Mouse (Mus musculus) embryonic facial prominence, embryonic 12.5 days (tissue): Measurements from ENCODE around the gene Rpl36-ps4. TPM values are rescaled to one million over a fixed set of nuclear protein-coding genes. Genes with fewer than 3 reads are reported as not detected.
"Not testable (repeated sequence)": the region's sequence is repeated elsewhere in the genome, so short reads cannot be mapped to it uniquely, and the experiment has no call there.

Experiments
- ATAC-seq: fragments of 200-750 bp; cut with Nextera tagmentation; 2 replicates; pipeline ENCODE4 v1.8.0; 2017; ENCODE audit not compliant: insufficient number of reproducible peaks, insufficient read depth, low FRiP score, low TSS enrichment
- H3K27ac ChIP-seq: fragments of 300-500 bp; sonication (generic); 2 replicates; pipeline ENCODE4 v1.5.1; 2016; ENCODE audit warnings: mild to moderate bottlenecking
- H3K27me3 ChIP-seq: fragments of 300-500 bp; sonication (generic); 2 replicates; pipeline ENCODE4 v1.6.1; 2016; ENCODE audit warnings: mild to moderate bottlenecking, moderate library complexity
- H3K36me3 ChIP-seq: fragments of 300-500 bp; sonication (generic); 2 replicates; pipeline ENCODE4 v1.6.1; 2016; ENCODE audit warnings: mild to moderate bottlenecking
- H3K4me1 ChIP-seq: fragments of 300-500 bp; sonication (generic); 2 replicates; pipeline ENCODE4 v1.6.1; 2016
- H3K4me2 ChIP-seq: fragments of 300-500 bp; sonication (generic); replicated peaks from 2 replicates; pipeline ENCODE4 v1.6.1; 2016; ENCODE audit warnings: mild to moderate bottlenecking, moderate library complexity
- H3K4me3 ChIP-seq: fragments of 300-500 bp; sonication (generic); 2 replicates; pipeline ENCODE4 v1.5.1; 2016; ENCODE audit warnings: mild to moderate bottlenecking
- H3K9ac ChIP-seq: fragments of 300-500 bp; sonication (generic); 2 replicates; pipeline ENCODE4 v1.6.1; 2016; ENCODE audit warnings: mild to moderate bottlenecking, moderate library complexity
- H3K9me3 ChIP-seq: fragments of 300-500 bp; sonication (generic); 2 replicates; pipeline ENCODE4 v1.6.1; 2016; ENCODE audit warnings: mild to moderate bottlenecking, moderate library complexity
- WGBS: fragments of 180-500 bp; shearing (Covaris S2); methylation state at CpG from one replicate; pipeline ENCODE4 v1.1.7; 2016; 5-methylcytosine and 5-hydroxymethylcytosine counted together
- polyA plus RNA-seq: library from polyadenylated mRNA; unstranded; fragments of >200 nt; fragmentation: Nextera tagmentation; extraction: Ambion mirVana; gene quantifications from 2 replicates; pipeline ENCODE4 v1.2.1, GENCODE M21; 2016

Rpl36-ps4 gene
- polyA plus RNA-seq, 1 experiment from 2014 or later: not detected

DNA sequence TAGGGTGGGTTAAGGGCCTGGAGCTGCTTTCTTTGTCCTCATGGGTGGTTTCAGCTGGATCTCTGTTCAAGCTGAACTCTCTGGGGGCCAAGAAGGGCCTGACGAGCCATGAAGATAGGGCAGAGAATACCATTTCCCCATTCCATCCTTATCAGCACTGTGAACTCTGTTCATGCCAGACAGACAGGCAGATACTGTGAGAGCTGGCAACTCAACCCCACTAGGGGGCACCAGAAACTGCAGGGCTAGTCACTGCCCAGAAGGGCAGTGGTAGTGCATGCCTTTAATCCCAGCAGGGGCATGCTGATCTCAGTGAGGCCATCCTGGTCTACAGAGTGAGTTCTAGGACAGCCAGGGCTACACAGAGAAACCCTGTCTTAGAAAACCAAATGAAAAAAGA, 38.2 kb upstream of the Rpl36-ps4 start:
- Histone ChIP-seq H3K27me3 (no peaks in the 10 kb centered on the region), H3K9ac (no peak overlapping the region), H3K36me3 (no peaks in the 10 kb centered on the region), H3K9me3 (no peaks in the 10 kb centered on the region), H3K4me1 (peaks cover 7% of the 10 kb centered on the region; the same call in 1 of the 2 replicates), H3K4me2 (no peak overlapping the region), H3K4me3 (no peak overlapping the region), H3K27ac (no peak overlapping the region)
- 41% methylated on average over 1 of the region's 1 CpGs for WGBS
- no peak for ATAC-seq

DNA sequence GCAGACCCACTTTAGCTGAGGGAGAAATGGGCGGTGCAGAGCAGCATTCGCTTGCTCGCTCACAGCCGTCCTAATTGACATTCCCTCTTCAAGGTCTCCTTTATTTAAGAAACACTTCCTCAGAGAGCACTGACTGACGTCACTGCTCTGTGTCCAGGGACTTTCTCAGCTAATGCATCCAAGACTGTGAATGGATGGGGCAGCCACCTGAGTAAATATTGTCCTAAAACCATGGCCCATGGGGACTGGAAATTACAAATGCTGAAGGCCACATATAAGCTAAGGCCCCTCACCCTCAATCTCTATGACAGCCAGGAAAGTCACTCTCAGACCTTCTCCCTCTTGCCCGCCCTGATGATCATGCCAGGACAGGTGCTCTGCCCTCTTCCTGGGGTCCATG, 23.6 kb upstream of the Rpl36-ps4 start:
- Histone ChIP-seq H3K9ac (no peak overlapping the region), H3K27me3 (no peaks in the 10 kb centered on the region), H3K27ac (no peak overlapping the region), H3K4me1 (no peaks in the 10 kb centered on the region), H3K4me3 (no peak overlapping the region), H3K9me3 (no peaks in the 10 kb centered on the region), H3K4me2 (no peak overlapping the region), H3K36me3 (no peaks in the 10 kb centered on the region)
- ATAC-seq: no peak; the same call in 1 of the 2 replicates
- 48% methylated on average over 6 of the region's 6 CpGs for WGBS

DNA sequence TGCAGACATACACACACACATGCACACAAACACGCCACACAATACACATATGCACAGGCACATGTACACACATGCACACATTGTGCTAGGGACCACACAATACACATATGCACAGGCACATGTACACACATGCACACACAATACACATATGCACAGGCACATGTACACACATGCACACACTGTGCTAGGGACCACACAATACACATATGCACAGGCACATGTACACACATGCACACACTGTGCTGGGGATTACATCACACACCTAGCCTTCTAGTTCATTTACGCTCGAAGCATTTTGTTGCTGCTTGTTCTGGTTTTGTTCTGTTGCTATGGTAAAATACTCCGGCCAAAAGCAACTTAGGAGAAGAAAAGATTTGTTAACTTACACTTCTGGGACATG, 20.1 kb upstream of the Rpl36-ps4 start:
- Histone ChIP-seq H3K9me3 (no peaks in the 10 kb centered on the region), H3K4me1 (no peaks in the 10 kb centered on the region), H3K4me3 (no peak overlapping the region), H3K4me2 (no peak overlapping the region), H3K36me3 (no peaks in the 10 kb centered on the region), H3K27ac (no peak overlapping the region), H3K9ac (no peak overlapping the region), H3K27me3 (no peaks in the 10 kb centered on the region)
- no peak for ATAC-seq
- 82% methylated on average over 4 of the region's 4 CpGs for WGBS

DNA sequence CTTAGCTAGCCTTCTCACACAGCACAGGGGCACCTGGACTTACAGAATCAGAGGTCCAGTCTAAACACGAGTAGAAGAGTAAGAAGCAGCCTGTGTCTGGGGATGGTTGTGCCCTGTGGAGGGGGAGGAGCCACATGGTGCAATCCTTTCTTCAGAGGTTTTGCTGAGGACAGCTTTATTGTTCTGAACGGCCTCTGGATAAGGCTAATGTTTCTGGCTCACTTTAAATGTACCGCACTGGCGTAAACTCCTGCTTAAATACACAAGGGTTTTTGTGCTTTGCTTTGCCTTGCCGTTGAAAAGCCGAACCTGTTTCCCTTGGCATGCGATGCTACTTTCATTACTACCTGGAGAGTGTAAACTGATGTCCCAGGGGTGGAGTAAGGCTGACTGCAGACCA, 19.6 kb upstream of the Rpl36-ps4 start:
- no peaks in the 10 kb centered on the region for H3K27me3 ChIP-seq
- ATAC-seq: no peak
- WGBS: 59% methylated on average over 7 of the region's 7 CpGs
- no peak overlapping the region for H3K27ac ChIP-seq
- no peak overlapping the region for H3K9ac ChIP-seq
- H3K4me3 ChIP-seq: no peak overlapping the region
- H3K4me1 ChIP-seq: no peaks in the 10 kb centered on the region
- no peaks in the 10 kb centered on the region for H3K36me3 ChIP-seq
- H3K4me2 ChIP-seq: no peak overlapping the region
- no peaks in the 10 kb centered on the region for H3K9me3 ChIP-seq

DNA sequence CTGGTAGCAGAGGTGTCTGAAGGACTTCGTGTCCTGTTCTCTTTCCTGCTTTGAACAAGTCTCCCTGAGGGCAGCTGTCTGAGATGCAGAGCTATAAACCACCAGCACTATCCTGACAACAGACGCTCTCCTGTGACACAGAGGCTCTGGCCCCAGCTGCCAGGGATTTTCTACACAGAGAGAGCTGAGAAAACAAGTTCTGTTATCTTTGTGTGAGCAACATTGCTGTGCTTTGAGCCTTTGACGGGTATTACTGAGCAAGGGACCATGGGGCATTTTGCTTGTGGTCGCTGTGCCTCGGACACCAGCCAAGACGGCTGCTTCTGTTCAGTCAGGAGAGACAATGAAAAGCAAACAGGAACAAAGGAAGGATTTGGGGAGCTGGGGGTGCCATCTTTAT, 17.6 kb upstream of the Rpl36-ps4 start:
- no peak overlapping the region for H3K4me3 ChIP-seq
- no peaks in the 10 kb centered on the region for H3K27me3 ChIP-seq
- H3K9me3 ChIP-seq: no peaks in the 10 kb centered on the region
- H3K9ac ChIP-seq: no peak overlapping the region
- WGBS: 32% methylated on average over 6 of the region's 6 CpGs
- ATAC-seq: no peak
- H3K27ac ChIP-seq: no peak overlapping the region
- H3K36me3 ChIP-seq: no peaks in the 10 kb centered on the region
- no peak overlapping the region for H3K4me2 ChIP-seq
- no peaks in the 10 kb centered on the region for H3K4me1 ChIP-seq

DNA sequence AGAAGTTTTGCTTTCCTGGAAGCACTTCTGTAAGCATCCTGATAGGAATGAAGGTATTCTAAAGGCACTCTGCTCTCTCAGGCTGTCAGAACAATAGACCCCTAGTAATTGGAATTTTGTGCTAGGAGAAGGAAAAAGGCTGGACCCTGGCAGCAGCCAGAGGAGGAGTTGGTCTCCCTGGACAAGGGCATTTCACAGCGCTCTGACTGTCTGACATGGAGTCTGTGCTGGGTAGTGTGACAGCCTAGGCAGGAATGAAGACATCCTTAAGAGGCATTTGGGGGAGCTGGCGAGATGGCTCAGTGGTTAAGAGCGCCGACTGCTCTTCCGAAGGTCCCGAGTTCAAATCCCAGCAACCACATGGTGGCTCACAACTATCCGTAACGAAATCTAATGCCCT, 17.1 kb upstream of the Rpl36-ps4 start:
- Histone ChIP-seq H3K9ac (no peak overlapping the region), H3K4me1 (no peaks in the 10 kb centered on the region), H3K4me2 (no peak overlapping the region), H3K27ac (no peak overlapping the region), H3K36me3 (no peaks in the 10 kb centered on the region), H3K4me3 (no peak overlapping the region), H3K27me3 (no peaks in the 10 kb centered on the region), H3K9me3 (no peaks in the 10 kb centered on the region)
- no peak for ATAC-seq
- WGBS: 92% methylated on average over 8 of the region's 8 CpGs

DNA sequence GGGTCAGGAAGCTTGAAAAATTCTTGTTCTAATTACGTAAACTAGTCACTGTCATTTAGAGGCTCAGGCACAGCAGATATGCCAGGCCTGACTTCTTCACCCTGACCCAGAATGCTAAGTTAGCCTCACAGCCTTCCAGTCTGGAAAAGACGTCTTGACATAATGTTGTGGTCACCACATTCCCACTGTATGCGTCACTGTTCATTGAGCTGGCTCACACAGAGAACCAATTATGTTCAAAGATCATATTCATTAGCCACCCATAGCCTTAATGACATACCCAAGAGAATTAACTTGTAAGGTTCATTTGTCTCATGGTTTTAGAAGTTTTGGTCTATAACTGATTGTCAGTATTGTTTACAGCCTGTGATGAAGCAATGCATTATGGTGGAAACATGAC, 5.4 kb upstream of the Rpl36-ps4 start:
- Histone ChIP-seq H3K4me3 (no peak overlapping the region), H3K4me2 (no peak overlapping the region), H3K27ac (no peak overlapping the region), H3K27me3 (no peaks in the 10 kb centered on the region), H3K9ac (no peak overlapping the region), H3K4me1 (no peaks in the 10 kb centered on the region), H3K9me3 (0 out of 2 replicates have a peak, but pooled peaks cover 2% of the 10 kb centered on the region), H3K36me3 (no peaks in the 10 kb centered on the region)
- WGBS: 90% methylated on average over 3 of the region's 3 CpGs
- ATAC-seq: no peak

DNA sequence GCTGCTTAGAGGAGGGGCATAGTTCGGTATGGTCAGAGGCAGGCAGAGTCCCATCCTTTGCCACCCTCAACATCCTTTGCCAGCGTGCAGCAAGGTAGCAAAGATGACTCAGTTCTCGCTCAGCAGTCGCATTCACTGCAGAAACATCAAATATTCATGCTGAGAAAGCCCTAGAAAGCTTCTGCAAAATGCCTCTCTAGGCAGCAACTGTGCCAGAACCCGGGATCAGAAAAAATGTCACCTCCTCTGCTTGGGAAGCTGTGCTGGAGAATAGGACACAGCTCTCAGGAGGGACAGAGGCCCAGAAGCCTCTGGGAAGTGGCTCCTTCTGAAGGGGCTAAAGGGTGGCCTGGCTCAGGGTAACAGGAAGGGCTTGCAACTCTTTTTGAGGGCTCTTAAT, 2.7 kb upstream of the Rpl36-ps4 start:
- H3K36me3 ChIP-seq: no peaks in the 10 kb centered on the region
- no peaks in the 10 kb centered on the region for H3K4me1 ChIP-seq
- no peak overlapping the region for H3K27ac ChIP-seq
- no peak overlapping the region for H3K9ac ChIP-seq
- no peaks in the 10 kb centered on the region for H3K27me3 ChIP-seq
- WGBS: 86% methylated on average over 5 of the region's 5 CpGs
- no peaks in the 10 kb centered on the region for H3K9me3 ChIP-seq
- H3K4me2 ChIP-seq: no peak overlapping the region
- ATAC-seq: no peak
- H3K4me3 ChIP-seq: no peak overlapping the region

DNA sequence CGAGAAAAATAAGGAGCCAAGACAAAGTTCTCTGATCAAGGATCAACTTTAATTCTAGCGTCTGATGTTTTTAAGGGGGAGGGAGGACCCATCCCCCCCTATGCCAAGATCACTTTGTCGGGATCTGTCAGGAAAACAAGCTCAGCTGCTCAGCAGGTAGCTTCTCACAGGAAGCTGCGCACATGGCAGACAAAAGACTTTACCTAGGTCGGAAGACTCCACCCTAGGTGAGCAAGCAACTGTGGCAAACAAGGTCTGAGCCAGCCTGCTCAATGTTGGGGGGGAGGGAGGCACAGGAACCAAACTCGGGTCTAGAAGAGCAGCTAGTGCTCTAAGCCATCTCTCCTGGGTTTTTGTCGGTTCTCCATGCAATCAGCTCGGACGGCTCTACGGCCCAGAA, 13.5 kb downstream of the Rpl36-ps4 start:
- Histone ChIP-seq H3K36me3 (no peaks in the 10 kb centered on the region), H3K4me3 (no peak overlapping the region), H3K4me2 (no peak overlapping the region), H3K4me1 (no peaks in the 10 kb centered on the region), H3K27me3 (no peaks in the 10 kb centered on the region), H3K27ac (no peak overlapping the region), H3K9ac (no peak overlapping the region), H3K9me3 (no peaks in the 10 kb centered on the region)
- 79% methylated on average over 10 of the region's 10 CpGs for WGBS
- no peak for ATAC-seq

DNA sequence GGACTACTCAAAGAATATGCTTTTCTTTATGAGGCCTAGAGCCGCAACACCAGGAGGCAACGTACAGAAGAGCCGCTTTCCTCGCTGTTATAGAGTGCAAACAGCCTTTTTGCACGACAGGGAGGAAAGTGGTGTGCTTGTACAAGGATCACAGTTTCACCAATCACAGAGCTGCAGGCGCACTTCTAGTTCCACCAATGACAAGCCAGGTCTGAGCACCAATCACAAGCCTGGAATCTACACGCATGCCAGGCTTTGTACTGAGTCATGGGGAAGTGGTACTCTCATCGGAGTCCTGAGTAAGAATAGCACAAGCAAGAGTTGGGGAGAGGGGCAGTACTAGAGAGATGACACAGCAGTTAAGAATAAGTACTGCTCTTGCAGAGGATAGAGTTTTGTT, 14.0 kb downstream of the Rpl36-ps4 start:
- Histone ChIP-seq H3K4me2 (no peak overlapping the region), H3K4me1 (no peaks in the 10 kb centered on the region), H3K36me3 (no peaks in the 10 kb centered on the region), H3K27ac (no peak overlapping the region), H3K4me3 (no peak overlapping the region), H3K27me3 (no peaks in the 10 kb centered on the region), H3K9me3 (no peaks in the 10 kb centered on the region), H3K9ac (no peak overlapping the region)
- WGBS: 85% methylated on average over 8 of the region's 8 CpGs
- no peak for ATAC-seq

DNA sequence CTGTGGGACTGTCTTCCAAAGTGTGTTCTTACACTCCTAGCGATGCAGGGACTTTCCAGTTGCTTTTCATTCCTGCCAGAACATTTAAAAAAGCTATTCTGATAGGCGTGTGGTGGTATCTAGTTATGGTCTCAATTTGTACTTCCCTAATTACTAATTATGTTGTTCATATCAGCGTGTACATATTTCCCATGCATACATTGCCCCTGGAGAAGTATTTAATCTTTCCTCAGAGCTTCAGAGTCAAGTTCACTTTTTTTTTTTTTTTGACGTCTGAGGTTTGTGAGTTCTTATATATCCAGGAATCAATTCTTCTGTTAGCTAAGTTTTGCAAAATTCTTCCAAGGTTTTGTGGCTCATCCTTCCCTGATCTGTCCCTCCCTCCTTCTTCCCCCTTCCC, 15.4 kb downstream of the Rpl36-ps4 start:
- Histone ChIP-seq H3K4me1 (no peaks in the 10 kb centered on the region), H3K36me3 (no peaks in the 10 kb centered on the region), H3K27ac (no peak overlapping the region), H3K4me2 (no peak overlapping the region), H3K4me3 (no peak overlapping the region), H3K9ac (no peak overlapping the region), H3K9me3 (no peaks in the 10 kb centered on the region), H3K27me3 (no peaks in the 10 kb centered on the region)
- 85% methylated on average over 4 of the region's 4 CpGs for WGBS
- no peak for ATAC-seq

DNA sequence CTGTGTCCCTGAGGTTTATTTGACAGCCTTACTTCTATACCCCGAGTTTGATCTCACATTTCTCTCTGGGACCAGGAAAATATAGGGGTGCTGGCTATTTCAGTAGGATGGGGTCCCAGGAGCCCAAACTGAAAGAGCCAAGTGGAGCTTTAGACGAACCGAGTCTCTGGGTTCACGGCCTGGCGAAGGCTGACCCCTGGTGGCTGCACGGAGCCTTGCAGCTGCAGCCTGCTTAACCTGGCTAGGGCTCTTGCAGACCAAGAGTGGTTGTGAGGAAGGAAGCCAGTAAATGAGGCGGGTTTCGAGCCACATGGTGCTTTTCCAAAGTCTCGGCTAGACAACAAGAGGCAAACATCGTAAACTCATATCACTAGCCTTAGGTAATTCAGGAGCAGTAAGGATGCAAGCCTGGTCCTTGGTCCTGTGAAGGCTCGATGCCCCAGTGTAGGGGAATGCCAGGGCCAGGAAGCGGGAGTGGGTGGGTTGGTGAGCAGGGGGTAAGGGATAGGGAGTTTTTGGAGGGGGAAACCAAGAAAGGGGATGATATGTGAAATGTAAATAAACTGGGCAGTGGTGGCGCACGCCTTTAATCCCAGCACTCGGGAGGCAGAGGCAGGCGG, 28.3 kb downstream of the Rpl36-ps4 start:
- H3K27ac ChIP-seq: no peak overlapping the region
- no peaks in the 10 kb centered on the region for H3K9me3 ChIP-seq
- H3K4me1 ChIP-seq: no peaks in the 10 kb centered on the region
- H3K9ac ChIP-seq: no peak overlapping the region
- 47% methylated on average over 16 of the region's 16 CpGs for WGBS
- ATAC-seq: no peak
- H3K4me2 ChIP-seq: no peak overlapping the region
- no peaks in the 10 kb centered on the region for H3K27me3 ChIP-seq
- no peak overlapping the region for H3K4me3 ChIP-seq
- H3K36me3 ChIP-seq: no peaks in the 10 kb centered on the region

DNA sequence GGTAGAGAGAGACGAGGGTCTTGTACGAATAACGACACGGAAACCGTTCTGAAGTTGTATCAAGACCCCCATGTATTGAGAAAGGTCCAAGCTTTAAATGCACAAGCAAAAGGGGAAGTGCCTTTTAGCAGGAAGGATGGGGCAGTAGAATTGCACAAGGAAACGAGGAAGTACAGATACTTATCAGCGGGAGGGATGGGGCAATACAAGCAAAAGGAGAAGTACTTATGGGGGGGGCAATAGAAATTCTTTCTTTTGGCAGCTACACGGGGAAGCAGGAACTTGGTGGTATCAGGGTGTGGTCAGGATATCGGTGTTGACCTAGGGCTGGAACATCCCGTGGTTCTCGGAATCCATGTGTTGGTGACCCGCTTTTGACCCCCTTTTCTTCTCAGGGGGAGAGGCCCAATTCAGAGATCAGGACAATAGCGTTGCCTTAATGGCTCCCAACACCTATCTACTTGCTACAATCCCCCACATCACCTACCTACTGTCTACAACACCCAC, 33.9 kb downstream of the Rpl36-ps4 start:
- WGBS: 93% methylated on average over 13 of the region's 13 CpGs
- not testable (repeated sequence) for H3K9me3 ChIP-seq, H3K9ac ChIP-seq, H3K27ac ChIP-seq, H3K36me3 ChIP-seq, ATAC-seq, H3K4me1 ChIP-seq, H3K4me2 ChIP-seq, H3K27me3 ChIP-seq, H3K4me3 ChIP-seq
